Mouse (Mus musculus) right cerebral cortex, postnatal 4 days (tissue): ENCODE measurements around the gene Map3k20.

ENCODE experiments used
- DNase-seq: peaks from one replicate; pipeline ENCODE4 v3.0.0-alpha.2; 2022

The Map3k20 gene

GRCm38 (mm10) chr2:72438941-72439533 is 153.6 kb downstream of the Map3k20 start:
- DNase-seq = no peak

GRCm38 (mm10) chr2:72441010-72441409 is 155.6 kb downstream of the Map3k20 start:
- peak; percentile 22 for DNase-seq

GRCm38 (mm10) chr2:72442825-72443224 is 157.4 kb downstream of the Map3k20 start:
- DNase-seq = no peak

- no peak for DNase-seq
These were observed 158.5 kb downstream of the Map3k20 start for GRCm38 (mm10) chr2:72443960-72444359.

GRCm38 (mm10) chr2:72446106-72446505 is 160.7 kb downstream of the Map3k20 start:
- DNase-seq = no peak

- DNase-seq = no peak
These were observed 161.2 kb downstream of the Map3k20 start for GRCm38 (mm10) chr2:72446615-72447014.

- DNase-seq = no peak
These were observed 168.1 kb downstream of the Map3k20 start for GRCm38 (mm10) chr2:72453563-72453962.

- DNase-seq = no peak
These were observed 170.8 kb downstream of the Map3k20 start for GRCm38 (mm10) chr2:72456189-72456588.

- DNase-seq = no peak
These were observed 179.1 kb downstream of the Map3k20 start for GRCm38 (mm10) chr2:72464376-72465014.

- DNase-seq = no peak
These were observed 182.2 kb downstream of the Map3k20 start for GRCm38 (mm10) chr2:72467604-72468003.

- no peak for DNase-seq
These were observed 186.1 kb downstream of the Map3k20 start for GRCm38 (mm10) chr2:72471415-72472070.

GRCm38 (mm10) chr2:72474531-72475287 is 189.3 kb downstream of the Map3k20 start:
- no peak for DNase-seq

- DNase-seq = no peak
These were observed 190.0 kb downstream of the Map3k20 start for GRCm38 (mm10) chr2:72475423-72475796.

GRCm38 (mm10) chr2:72475797-72476485 is 190.5 kb downstream of the Map3k20 start, which contains the start of gene Cdca7:
Cdca7 (plus strand) TSS chr2:72476159.
- DNase-seq = peak; percentile 49

GRCm38 (mm10) chr2:72476486-72477211 is 191.2 kb downstream of the Map3k20 start:
- peak; percentile 33 for DNase-seq

- no peak for DNase-seq
These were observed 191.8 kb downstream of the Map3k20 start for GRCm38 (mm10) chr2:72477221-72477620.

- no peak for DNase-seq
These were observed 192.7 kb downstream of the Map3k20 start for GRCm38 (mm10) chr2:72478176-72478575.

GRCm38 (mm10) chr2:72478921-72479320 is 193.5 kb downstream of the Map3k20 start:
- DNase-seq = no peak

- DNase-seq = no peak
These were observed 194.4 kb downstream of the Map3k20 start for GRCm38 (mm10) chr2:72479818-72480217.

GRCm38 (mm10) chr2:72491650-72492049 is 206.2 kb downstream of the Map3k20 start:
- DNase-seq = no peak
